ENCODE assay signal across 9 mouse cellular contexts in the genomic region with DNA sequence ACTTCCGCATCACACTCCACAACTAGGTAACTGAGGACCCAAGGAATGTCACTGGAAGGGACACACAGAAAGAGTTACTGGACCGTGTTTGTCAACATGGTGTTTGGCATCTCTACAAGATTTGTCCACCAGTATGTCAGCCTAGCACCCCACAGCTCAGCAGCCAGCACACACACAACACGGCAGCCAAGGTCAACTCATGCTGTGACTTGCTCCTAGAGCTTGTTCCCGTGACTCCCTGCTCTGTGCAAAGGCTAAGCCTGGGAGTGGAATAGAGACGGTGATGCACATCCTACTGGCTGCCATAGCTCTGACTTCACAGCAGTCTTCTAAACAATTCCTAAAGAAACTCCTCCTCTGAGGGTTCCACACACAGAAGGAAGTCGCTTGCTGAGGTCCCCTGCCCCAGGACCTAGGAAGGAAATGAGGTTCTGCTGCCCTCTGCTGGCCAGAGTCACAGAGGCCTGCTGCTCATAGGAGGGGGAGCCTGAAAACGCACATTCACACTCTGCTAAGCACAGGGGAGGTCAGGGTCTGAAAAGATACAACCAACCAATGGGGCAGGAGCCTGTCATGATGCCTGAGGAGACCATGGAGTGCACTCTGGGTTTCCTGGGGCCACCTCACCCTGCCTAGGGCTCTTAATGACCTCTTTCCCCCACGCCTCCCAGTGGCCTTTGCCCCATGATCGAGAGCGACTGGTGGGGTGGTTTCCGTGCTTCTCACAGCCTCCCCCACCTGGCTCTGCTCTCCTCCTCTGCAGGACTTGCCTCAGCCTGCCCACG. TPM values are rescaled to one million over a fixed set of nuclear protein-coding genes. Genes with fewer than 3 reads are reported as not detected.
DNase-seq lines count a peak whose midpoint lies in the region; ATAC-seq lines count a peak whose summit lies in the region.
"Had no signal": no experiment of that assay in that cellular context is flagged by ENCODE, and none has a peak within 500 bp of the region (broad histone marks: within the 10 kb centered on the region; RNA-seq: fewer than 3 reads in every experiment).

No protein-coding gene starts in this region.

- H3K36me3 ChIP-seq in hindbrain, embryonic 12.5 days = peaks cover 60% of the 10 kb centered on the region

- H3K4me1 ChIP-seq in hindbrain, embryonic 12.5 days = peaks cover 12% of the 10 kb centered on the region

- no peak overlapping the region for H3K4me2 ChIP-seq in hindbrain, embryonic 12.5 days (replicated peaks)

- H3K9me3 ChIP-seq in hindbrain, embryonic 12.5 days (replicated peaks) = no peaks in the 10 kb centered on the region

- no peak overlapping the region for H3K4me3 ChIP-seq in hindbrain, embryonic 12.5 days
- H3K4me3 ChIP-seq: myocyte had no signal

- WGBS in hindbrain, embryonic 12.5 days = 42% methylated on average over 12 of the region's 12 CpGs

- DNase-seq in NIH3T3 (ENCODE audit: low read depth) = peak; percentile 92
- peak; percentile 88 for DNase-seq in cerebellum, adult 9-11 months
- DNase-seq in layer of hippocampus, postnatal 25 days (ENCODE audit: extremely low spot score in 1 of 2, low spot score in 1 of 2) = peak; percentile 76 to 96
- peak; percentile 88 to 91 for DNase-seq in lung, postnatal 4 days
- DNase-seq in right cerebral cortex, adult 2 months (ENCODE audit: low spot score in 2 of 2) = peak; percentile 73 to 87
- peak; percentile 89 for DNase-seq in urinary bladder, postnatal 14 days (ENCODE audit: low spot score)

- no peaks in the 10 kb centered on the region for H3K27me3 ChIP-seq in hindbrain, embryonic 12.5 days

- ATAC-seq in frontal cortex, adult (ENCODE audit: low TSS enrichment) = peak; percentile 69
- ATAC-seq in hindbrain, embryonic 12.5 days (ENCODE audit: low FRiP score) = peak; percentile 73

- H3K9ac ChIP-seq in hindbrain, embryonic 12.5 days = no peak overlapping the region

- no peak overlapping the region for H3K27ac ChIP-seq in hindbrain, embryonic 12.5 days

RNA-seq across cellular contexts. Expression of gene Fam207a, which starts 6.0 kb away (rescaled TPM):
- 47.3 and 48.0 TPM in 2 replicates for polyA plus RNA-seq in hindbrain, embryonic 12.5 days (2016; fragmentation: Nextera tagmentation; extraction: Ambion mirVana)
- total RNA-seq in layer of hippocampus, postnatal 25 days (2021) = 10 to 100 TPM; 32.8 to 33.1 TPM

RNA-seq across cellular contexts. Expression of gene Itgb2, which starts 20.5 kb away (rescaled TPM):
- polyA plus RNA-seq in hindbrain, embryonic 12.5 days (2016; fragmentation: Nextera tagmentation; extraction: Ambion mirVana) = 0.70 and 1.6 TPM in 2 replicates
- total RNA-seq in layer of hippocampus, postnatal 25 days (2021) = 1 to 10 TPM; 3.4 to 4.1 TPM
